Mouse (Mus musculus): ENCODE measurements around the gene Wfs1. TPM values are rescaled to one million over a fixed set of nuclear protein-coding genes. Genes with fewer than 3 reads are reported as not detected.

Gene Wfs1
- 8.4 and 11.6 TPM in 2 replicates for polyA plus RNA-seq (2015; fragmentation: Nextera tagmentation; extraction: Ambion mirVana)

GRCm38 (mm10) chr5:36988781-36989624 is at the start of gene Wfs1:
Gene Wfs1 (minus strand): TSS chr5:36989205.

Other genes with a start within 250 kb of the Wfs1 start
- gene Bloc1s4, start 240.6 kb downstream of the Wfs1 start, polyA plus RNA-seq (2015; fragmentation: Nextera tagmentation; extraction: Ambion mirVana), result 44.6 and 47.5 TPM in 2 replicates
- gene Mrfap1, start 192.4 kb downstream of the Wfs1 start, polyA plus RNA-seq (2015; fragmentation: Nextera tagmentation; extraction: Ambion mirVana), result 380 and 513 TPM in 2 replicates
- 21.6 and 39.3 TPM in 2 replicates for gene Man2b2, start 158.6 kb downstream of the Wfs1 start, polyA plus RNA-seq (2015; fragmentation: Nextera tagmentation; extraction: Ambion mirVana)
- gene Ppp2r2c, start 120.7 kb downstream of the Wfs1 start, polyA plus RNA-seq (2015; fragmentation: Nextera tagmentation; extraction: Ambion mirVana), result 4.7 and 9.4 TPM in 2 replicates
- gene Gm1043, start 96.2 kb upstream of the Wfs1 start, polyA plus RNA-seq (2015; fragmentation: Nextera tagmentation; extraction: Ambion mirVana), result 0.07 and 0.20 TPM in 2 replicates